Mouse (Mus musculus) skeletal muscle tissue, postnatal 0 days (tissue): ENCODE measurements around the gene Btg1-ps2. TPM values are rescaled to one million over a fixed set of nuclear protein-coding genes. Genes with fewer than 3 reads are reported as not detected.

Source experiments
- polyA plus RNA-seq: library from polyadenylated mRNA; unstranded; fragments of >200 nt; fragmentation: Nextera tagmentation; extraction: Ambion mirVana; gene quantifications from 2 replicates; pipeline ENCODE4 v1.2.1, GENCODE M21; 2015

Btg1-ps2 gene
- not detected in 2 replicates for polyA plus RNA-seq

GRCm38 (mm10) chrX:38043014-38043413 lies at the start of gene Btg1-ps2:
Btg1-ps2 (minus strand) TSS chrX:38043114.

GRCm38 (mm10) chrX:38085041-38085440 lies 42.1 kb upstream of the Btg1-ps2 start, which contains the start of gene Rhox11:
Rhox11 (minus strand) TSS chrX:38085141.

GRCm38 (mm10) chrX:38066175-38066574 lies 23.3 kb upstream of the Btg1-ps2 start, which contains the start of gene Rhox10:
Rhox10 (plus strand) TSS chrX:38066475.

GRCm38 (mm10) chrX:38018597-38018996 lies 24.3 kb downstream of the Btg1-ps2 start, which contains the start of gene Btg1-ps1:
Btg1-ps1 (minus strand) TSS chrX:38018815.

Other genes with a start within 250 kb of the Btg1-ps2 start
- 0.24 TPM in 2 replicates for gene Rhox5, start 238.3 kb downstream of the Btg1-ps2 start, polyA plus RNA-seq
- not detected in 2 replicates for gene Rhox6, start 216.2 kb downstream of the Btg1-ps2 start, polyA plus RNA-seq
- gene Rhox7a, start 211.4 kb downstream of the Btg1-ps2 start, polyA plus RNA-seq: not detected in 2 replicates
- gene Rhox8, start 164.2 kb downstream of the Btg1-ps2 start, polyA plus RNA-seq: not detected in 2 replicates
- gene Rhox7b, start 145.9 kb downstream of the Btg1-ps2 start, polyA plus RNA-seq: not detected in 2 replicates
- not detected in 2 replicates for gene Rhox9, start 141.3 kb downstream of the Btg1-ps2 start, polyA plus RNA-seq
- gene Btg1-ps1, start 24.3 kb downstream of the Btg1-ps2 start, polyA plus RNA-seq: not detected in 2 replicates
- gene Rhox10, start 23.4 kb upstream of the Btg1-ps2 start, polyA plus RNA-seq: not detected in 2 replicates
- gene Rhox11, start 42.0 kb upstream of the Btg1-ps2 start, polyA plus RNA-seq: not detected in 2 replicates
- not detected in 2 replicates for gene Rhox12, start 67.8 kb upstream of the Btg1-ps2 start, polyA plus RNA-seq
- gene Rhox13, start 78.1 kb upstream of the Btg1-ps2 start, polyA plus RNA-seq: not detected in 2 replicates
- 0.95 and 1.6 TPM in 2 replicates for gene Zbtb33, start 146.7 kb upstream of the Btg1-ps2 start, polyA plus RNA-seq
- 31.2 and 34.4 TPM in 2 replicates for gene Tmem255a, start 209.3 kb upstream of the Btg1-ps2 start, polyA plus RNA-seq